Mouse (Mus musculus): ENCODE data around the gene Tcap. TPM values are rescaled to one million over a fixed set of nuclear protein-coding genes. Genes with fewer than 3 reads are reported as not detected.

The Tcap gene
- polyA plus RNA-seq (2016; fragmentation: Nextera tagmentation; extraction: Ambion mirVana): 143 and 152 TPM in 2 replicates

- H3K36me3 ChIP-seq: peaks cover 25% of the 10 kb centered on the region
- H3K4me1 ChIP-seq (replicated peaks): peaks cover 76% of the 10 kb centered on the region
- H3K27ac ChIP-seq (ENCODE audit: poor library complexity, severe bottlenecking): peak within 1 kb of the TSS; percentile 92
- H3K4me3 ChIP-seq: peak within 1 kb of the TSS; percentile 52
- no peaks in the 10 kb centered on the region for H3K9me3 ChIP-seq (replicated peaks)
- H3K9ac ChIP-seq: peak within 1 kb of the TSS; percentile 81
- ATAC-seq (ENCODE audit: insufficient number of reproducible peaks, low FRiP score): peak; percentile 52
- peak within 1 kb of the TSS; percentile 70 for H3K4me2 ChIP-seq
- peaks cover 35% of the 10 kb centered on the region for H3K27me3 ChIP-seq (replicated peaks)
- WGBS: 34% methylated on average over 14 of the region's 14 CpGs
Observed at GRCm38 (mm10) chr11:98383261-98384030, at the start of gene Tcap. Gene Tcap (plus strand): TSS chr11:98383811.

- Histone ChIP-seq H3K9ac (no peak overlapping the region), H3K4me2 (peak overlapping the region; percentile 48), H3K36me3 (no peaks in the 10 kb centered on the region), H3K27me3 (replicated peaks) (peaks cover 100% of the 10 kb centered on the region), H3K27ac (ENCODE audit: poor library complexity, severe bottlenecking) (no peak overlapping the region), H3K4me3 (peak overlapping the region; percentile 16), H3K4me1 (replicated peaks) (peaks cover 16% of the 10 kb centered on the region), H3K9me3 (replicated peaks) (no peaks in the 10 kb centered on the region)
- 2% methylated on average over 33 of the region's 41 CpGs for WGBS
- no peak for ATAC-seq (ENCODE audit: insufficient number of reproducible peaks, low FRiP score)
Observed at GRCm38 (mm10) chr11:98333981-98334741, 49.5 kb upstream of the Tcap start.

- peaks cover 20% of the 10 kb centered on the region for H3K4me1 ChIP-seq (replicated peaks)
Observed at GRCm38 (mm10) chr11:98335250-98335649, 48.4 kb upstream of the Tcap start.

GRCm38 (mm10) chr11:98336245-98337107 lies 47.1 kb upstream of the Tcap start:
- Histone ChIP-seq H3K4me1 (replicated peaks) (peaks cover 20% of the 10 kb centered on the region), H3K36me3 (no peaks in the 10 kb centered on the region), H3K4me3 (no peak overlapping the region), H3K9me3 (replicated peaks) (no peaks in the 10 kb centered on the region), H3K27ac (ENCODE audit: poor library complexity, severe bottlenecking) (no peak overlapping the region), H3K27me3 (replicated peaks) (peaks cover 98% of the 10 kb centered on the region), H3K4me2 (no peak overlapping the region), H3K9ac (no peak overlapping the region)
- ATAC-seq (ENCODE audit: insufficient number of reproducible peaks, low FRiP score): no peak
- WGBS: 20% methylated on average over 13 of the region's 13 CpGs

More at GRCm38 (mm10) chr11:98335250-98335649, 48.4 kb upstream of the Tcap start:
- ATAC-seq (ENCODE audit: insufficient number of reproducible peaks, low FRiP score): no peak
- H3K27me3 ChIP-seq (replicated peaks): peaks cover 100% of the 10 kb centered on the region
- H3K4me2 ChIP-seq: no peak overlapping the region
- no peak overlapping the region for H3K9ac ChIP-seq
- no peaks in the 10 kb centered on the region for H3K36me3 ChIP-seq
- WGBS: 4% methylated on average over 9 of the region's 9 CpGs
- no peak overlapping the region for H3K27ac ChIP-seq (ENCODE audit: poor library complexity, severe bottlenecking)
- no peaks in the 10 kb centered on the region for H3K9me3 ChIP-seq (replicated peaks)
- H3K4me3 ChIP-seq: no peak overlapping the region

GRCm38 (mm10) chr11:98338507-98338961 lies 45.1 kb upstream of the Tcap start:
- H3K27me3 ChIP-seq (replicated peaks): peaks cover 87% of the 10 kb centered on the region
- 1% methylated on average over 49 of the region's 57 CpGs for WGBS
- peaks cover 24% of the 10 kb centered on the region for H3K4me1 ChIP-seq (replicated peaks)
- peak overlapping the region; percentile 58 for H3K4me3 ChIP-seq
- no peak overlapping the region for H3K27ac ChIP-seq (ENCODE audit: poor library complexity, severe bottlenecking)
- peak overlapping the region; percentile 68 for H3K9ac ChIP-seq
- H3K9me3 ChIP-seq (replicated peaks): no peaks in the 10 kb centered on the region
- H3K4me2 ChIP-seq: peak overlapping the region; percentile 92
- no peak for ATAC-seq (ENCODE audit: insufficient number of reproducible peaks, low FRiP score)
- H3K36me3 ChIP-seq: no peaks in the 10 kb centered on the region

GRCm38 (mm10) chr11:98339071-98339501 lies 44.5 kb upstream of the Tcap start:
- Histone ChIP-seq H3K27ac (ENCODE audit: poor library complexity, severe bottlenecking) (no peak overlapping the region), H3K27me3 (replicated peaks) (peaks cover 85% of the 10 kb centered on the region), H3K4me3 (peak overlapping the region; percentile 58), H3K4me1 (replicated peaks) (peaks cover 24% of the 10 kb centered on the region), H3K4me2 (peak overlapping the region; percentile 92), H3K36me3 (no peaks in the 10 kb centered on the region), H3K9me3 (replicated peaks) (no peaks in the 10 kb centered on the region), H3K9ac (peak overlapping the region; percentile 68)
- under 1% methylated on average over 19 of the region's 19 CpGs for WGBS
- no peak for ATAC-seq (ENCODE audit: insufficient number of reproducible peaks, low FRiP score)

- H3K4me3 ChIP-seq: peak overlapping the region; percentile 58
- peak overlapping the region; percentile 92 for H3K4me2 ChIP-seq
- H3K27ac ChIP-seq (ENCODE audit: poor library complexity, severe bottlenecking): no peak overlapping the region
- no peaks in the 10 kb centered on the region for H3K36me3 ChIP-seq
- peaks cover 82% of the 10 kb centered on the region for H3K27me3 ChIP-seq (replicated peaks)
- 12% methylated on average over 11 of the region's 11 CpGs for WGBS
- no peak for ATAC-seq (ENCODE audit: insufficient number of reproducible peaks, low FRiP score)
- H3K9me3 ChIP-seq (replicated peaks): no peaks in the 10 kb centered on the region
- H3K4me1 ChIP-seq (replicated peaks): peaks cover 17% of the 10 kb centered on the region; the same call in 1 of the 2 replicates
- H3K9ac ChIP-seq: no peak overlapping the region
Observed at GRCm38 (mm10) chr11:98339679-98340287, 43.8 kb upstream of the Tcap start.

GRCm38 (mm10) chr11:98340597-98340996 lies 43.0 kb upstream of the Tcap start:
- Histone ChIP-seq H3K9me3 (replicated peaks) (no peaks in the 10 kb centered on the region), H3K36me3 (no peaks in the 10 kb centered on the region), H3K4me1 (replicated peaks) (peaks cover 14% of the 10 kb centered on the region; the same call in 1 of the 2 replicates), H3K27me3 (replicated peaks) (peaks cover 73% of the 10 kb centered on the region), H3K27ac (ENCODE audit: poor library complexity, severe bottlenecking) (no peak overlapping the region), H3K9ac (no peak overlapping the region), H3K4me2 (no peak overlapping the region), H3K4me3 (no peak overlapping the region)
- 11% methylated on average over 4 of the region's 4 CpGs for WGBS
- ATAC-seq (ENCODE audit: insufficient number of reproducible peaks, low FRiP score): no peak

GRCm38 (mm10) chr11:98341174-98341573 lies 42.4 kb upstream of the Tcap start:
- peaks cover 70% of the 10 kb centered on the region for H3K27me3 ChIP-seq (replicated peaks)
- no peaks in the 10 kb centered on the region for H3K9me3 ChIP-seq (replicated peaks)
- H3K4me2 ChIP-seq: no peak overlapping the region
- no peak overlapping the region for H3K4me3 ChIP-seq
- H3K27ac ChIP-seq (ENCODE audit: poor library complexity, severe bottlenecking): no peak overlapping the region
- 59% methylated on average over 4 of the region's 4 CpGs for WGBS
- no peak for ATAC-seq (ENCODE audit: insufficient number of reproducible peaks, low FRiP score)
- no peaks in the 10 kb centered on the region for H3K36me3 ChIP-seq
- no peak overlapping the region for H3K9ac ChIP-seq
- peaks cover 17% of the 10 kb centered on the region; the same call in 1 of the 2 replicates for H3K4me1 ChIP-seq (replicated peaks)

All from heart, embryonic 12.5 days (tissue).